Mouse (Mus musculus): ENCODE data around the gene Bglap.
A peak's percentile ranks its signal among the peaks of the same experiment; 100 is the strongest.
"Not testable (repeated sequence)": the region's sequence is repeated elsewhere in the genome, so short reads cannot be mapped to it uniquely, and the experiment has no call there.

The Bglap gene

GRCm38 (mm10) chr3:88384364-88384763, at the start of gene Bglap:
TSS of gene Bglap (minus strand) at chr3:88384464.
- no peak for DNase-seq (ENCODE audit: low read depth)

- DNase-seq (ENCODE audit: low read depth): not testable (repeated sequence)
These were observed 44.4 kb upstream of the Bglap start for GRCm38 (mm10) chr3:88428639-88429038.

- DNase-seq (ENCODE audit: low read depth): no peak
These were observed 43.2 kb upstream of the Bglap start for GRCm38 (mm10) chr3:88427342-88427905.

- no peak for DNase-seq (ENCODE audit: low read depth)
These were observed 41.6 kb upstream of the Bglap start for GRCm38 (mm10) chr3:88425708-88426420.

- no peak for DNase-seq (ENCODE audit: low read depth)
These were observed 41.0 kb upstream of the Bglap start for GRCm38 (mm10) chr3:88425330-88425689.

- DNase-seq (ENCODE audit: low read depth): peak; percentile 99
These were observed 40.5 kb upstream of the Bglap start, which contains the start of gene Slc25a44 for GRCm38 (mm10) chr3:88424605-88425329. TSS of gene Slc25a44 (minus strand) at chr3:88425139.

GRCm38 (mm10) chr3:88422020-88422720, 37.9 kb upstream of the Bglap start:
- no peak for DNase-seq (ENCODE audit: low read depth)

GRCm38 (mm10) chr3:88420771-88421170, 36.5 kb upstream of the Bglap start:
- DNase-seq (ENCODE audit: low read depth): no peak

GRCm38 (mm10) chr3:88418016-88418415, 33.8 kb upstream of the Bglap start:
- no peak for DNase-seq (ENCODE audit: low read depth)

- DNase-seq (ENCODE audit: low read depth): no peak
These were observed 31.4 kb upstream of the Bglap start for GRCm38 (mm10) chr3:88415668-88416067.

GRCm38 (mm10) chr3:88412636-88413035, 28.4 kb upstream of the Bglap start:
- DNase-seq (ENCODE audit: low read depth): no peak

GRCm38 (mm10) chr3:88411681-88412080, 27.4 kb upstream of the Bglap start:
- DNase-seq (ENCODE audit: low read depth): no peak

GRCm38 (mm10) chr3:88410645-88411031, 26.4 kb upstream of the Bglap start:
- DNase-seq (ENCODE audit: low read depth): no peak

GRCm38 (mm10) chr3:88409741-88410644, 25.7 kb upstream of the Bglap start, which contains the start of gene Pmf1:
TSS of gene Pmf1 (minus strand) at chr3:88410331.
- DNase-seq (ENCODE audit: low read depth): peak; percentile 96

GRCm38 (mm10) chr3:88408953-88409352, 24.7 kb upstream of the Bglap start:
- no peak for DNase-seq (ENCODE audit: low read depth)

GRCm38 (mm10) chr3:88407529-88407928, 23.3 kb upstream of the Bglap start:
- no peak for DNase-seq (ENCODE audit: low read depth)

- DNase-seq (ENCODE audit: low read depth): peak; percentile 92
These were observed 22.8 kb upstream of the Bglap start for GRCm38 (mm10) chr3:88407090-88407489.

GRCm38 (mm10) chr3:88403522-88404230, 19.4 kb upstream of the Bglap start:
- DNase-seq (ENCODE audit: low read depth): no peak

GRCm38 (mm10) chr3:88398666-88399065, 14.4 kb upstream of the Bglap start:
- DNase-seq (ENCODE audit: low read depth): no peak

GRCm38 (mm10) chr3:88395742-88396141, 11.5 kb upstream of the Bglap start:
- DNase-seq (ENCODE audit: low read depth): no peak

GRCm38 (mm10) chr3:88395288-88395687, 11.0 kb upstream of the Bglap start:
- DNase-seq (ENCODE audit: low read depth): no peak

All from induced T-regulatory cell, adult 2 months (primary cell).